Mouse (Mus musculus): ENCODE results near the gene Dcps. TPM values are rescaled to one million over a fixed set of nuclear protein-coding genes. Genes with fewer than 3 reads are reported as not detected.

Dcps gene
- polyA plus RNA-seq, 1 experiment, result 88.3 TPM

GRCm38 (mm10) chr9:35183359-35183758 lies 7.5 kb upstream of the Dcps start:
- peaks cover 24% of the 10 kb centered on the region for H3K4me1 ChIP-seq
- TF ChIP-seq FLI1 (IDR thresholded peaks at IDR 0.05; ENCODE audit: low read length), result no peak
- no peak for TF ChIP-seq GATA1 (IDR thresholded peaks at IDR 0.05; ENCODE audit: borderline replicate concordance, low read length)
- no peaks in the 10 kb centered on the region for H3K9me3 ChIP-seq
- H3K27me3 ChIP-seq (replicated peaks), result no peaks in the 10 kb centered on the region
- H3K4me3 ChIP-seq (replicated peaks), result peak overlapping the region; percentile 47
- peaks cover 19% of the 10 kb centered on the region for H3K36me3 ChIP-seq (replicated peaks; ENCODE audit: low read length)

DNA sequence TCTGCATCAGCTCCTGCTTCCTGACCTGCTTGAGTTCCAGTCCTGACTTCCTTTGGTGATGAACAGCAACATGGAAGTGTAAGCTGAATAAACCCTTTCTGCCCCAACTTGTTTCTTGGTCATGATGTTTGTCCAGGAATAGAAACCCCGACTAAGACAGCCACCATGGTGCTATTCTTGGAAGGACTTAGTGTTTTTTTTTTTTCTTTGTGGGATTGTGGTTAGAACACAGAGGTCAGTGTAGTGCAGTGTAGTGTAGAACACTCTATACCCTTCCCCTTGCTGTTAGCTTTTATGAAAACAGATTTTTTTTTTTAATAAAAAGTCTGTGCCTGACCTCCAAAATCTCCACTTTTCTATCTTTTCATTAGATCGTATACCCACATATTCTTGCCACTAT lies 7.0 kb upstream of the Dcps start:
- peaks cover 14% of the 10 kb centered on the region for H3K36me3 ChIP-seq (replicated peaks; ENCODE audit: low read length)
- no peak overlapping the region for H3K4me3 ChIP-seq (replicated peaks)
- no peaks in the 10 kb centered on the region for H3K27me3 ChIP-seq (replicated peaks)
- no peaks in the 10 kb centered on the region for H3K9me3 ChIP-seq
- TF ChIP-seq FLI1 (IDR thresholded peaks at IDR 0.05; ENCODE audit: low read length), result no peak
- no peak for TF ChIP-seq GATA1 (IDR thresholded peaks at IDR 0.05; ENCODE audit: borderline replicate concordance, low read length)
- peaks cover 29% of the 10 kb centered on the region for H3K4me1 ChIP-seq

- H3K9me3 ChIP-seq, result no peaks in the 10 kb centered on the region
- H3K36me3 ChIP-seq (replicated peaks; ENCODE audit: low read length), result peaks cover 6% of the 10 kb centered on the region
- H3K4me1 ChIP-seq, result peaks cover 35% of the 10 kb centered on the region
- TF ChIP-seq FLI1 (IDR thresholded peaks at IDR 0.05; ENCODE audit: low read length), result no peak
- no peak for TF ChIP-seq GATA1 (IDR thresholded peaks at IDR 0.05; ENCODE audit: borderline replicate concordance, low read length)
- H3K4me3 ChIP-seq (replicated peaks), result peak overlapping the region; percentile 94
- H3K27me3 ChIP-seq (replicated peaks), result no peaks in the 10 kb centered on the region
Measured at GRCm38 (mm10) chr9:35176124-35176659, 331 bp upstream of the Dcps start.

- H3K27me3 ChIP-seq (replicated peaks), result no peaks in the 10 kb centered on the region
- H3K4me1 ChIP-seq, result peaks cover 33% of the 10 kb centered on the region
- no peak overlapping the region for H3K4me3 ChIP-seq (replicated peaks)
- no peak for TF ChIP-seq GATA1 (IDR thresholded peaks at IDR 0.05; ENCODE audit: borderline replicate concordance, low read length)
- no peak for TF ChIP-seq FLI1 (IDR thresholded peaks at IDR 0.05; ENCODE audit: low read length)
- peaks cover 33% of the 10 kb centered on the region for H3K36me3 ChIP-seq (replicated peaks; ENCODE audit: low read length)
- no peaks in the 10 kb centered on the region for H3K9me3 ChIP-seq
Measured at GRCm38 (mm10) chr9:35173331-35173730, 2.5 kb downstream of the Dcps start.

- H3K4me1 ChIP-seq, result peaks cover 26% of the 10 kb centered on the region
- no peak overlapping the region for H3K4me3 ChIP-seq (replicated peaks)
- H3K36me3 ChIP-seq (replicated peaks; ENCODE audit: low read length), result peaks cover 61% of the 10 kb centered on the region
- H3K27me3 ChIP-seq (replicated peaks), result no peaks in the 10 kb centered on the region
- no peaks in the 10 kb centered on the region for H3K9me3 ChIP-seq
- TF ChIP-seq GATA1 (IDR thresholded peaks at IDR 0.05; ENCODE audit: borderline replicate concordance, low read length) (no peak), FLI1 (IDR thresholded peaks at IDR 0.05; ENCODE audit: low read length) (no peak)
Measured at GRCm38 (mm10) chr9:35170071-35170470, 5.8 kb downstream of the Dcps start.

- H3K4me1 ChIP-seq, result peaks cover 29% of the 10 kb centered on the region
- H3K4me3 ChIP-seq (replicated peaks), result no peak overlapping the region
- peaks cover 78% of the 10 kb centered on the region for H3K36me3 ChIP-seq (replicated peaks; ENCODE audit: low read length)
Measured at GRCm38 (mm10) chr9:35166798-35167635, 8.8 kb downstream of the Dcps start.

DNA sequence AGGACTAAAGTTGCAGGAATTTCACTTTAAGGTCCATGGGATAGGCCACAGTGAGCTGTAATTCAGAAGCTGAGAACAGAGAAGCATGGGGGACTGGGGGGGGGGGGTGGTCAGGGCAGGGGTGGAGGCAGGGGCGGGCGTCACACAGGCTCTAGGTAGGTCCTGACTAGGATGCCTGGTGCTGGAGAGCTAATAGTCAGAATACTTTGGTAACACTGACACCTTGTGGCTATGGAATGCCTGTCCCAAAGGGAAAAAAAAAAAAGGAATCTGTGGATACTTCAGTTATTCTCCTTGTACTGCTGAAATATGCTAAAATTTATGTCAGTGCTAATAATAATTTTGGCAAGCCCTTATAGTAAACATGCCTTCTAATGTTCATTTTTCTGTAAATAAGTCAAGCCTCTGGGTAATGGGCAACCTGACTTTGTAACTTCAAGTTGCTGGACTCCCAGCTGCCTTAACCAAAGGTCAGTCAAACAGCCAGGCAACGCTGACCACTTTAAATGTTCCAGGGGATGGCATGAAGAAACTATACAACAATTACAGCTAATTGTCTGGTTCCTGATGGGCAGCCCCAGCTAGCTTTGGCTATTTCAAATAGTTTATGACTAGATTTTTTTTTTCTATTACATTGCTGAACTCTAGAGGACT lies 9.6 kb downstream of the Dcps start:
- Histone ChIP-seq H3K36me3 (replicated peaks; ENCODE audit: low read length) (peaks cover 85% of the 10 kb centered on the region), H3K9me3 (no peaks in the 10 kb centered on the region), H3K4me1 (peaks cover 34% of the 10 kb centered on the region), H3K27me3 (replicated peaks) (no peaks in the 10 kb centered on the region), H3K4me3 (replicated peaks) (no peak overlapping the region)
- TF ChIP-seq FLI1 (IDR thresholded peaks at IDR 0.05; ENCODE audit: low read length) (no peak), GATA1 (IDR thresholded peaks at IDR 0.05; ENCODE audit: borderline replicate concordance, low read length) (no peak)

More at GRCm38 (mm10) chr9:35166798-35167635, 8.8 kb downstream of the Dcps start:
- H3K9me3 ChIP-seq, result no peaks in the 10 kb centered on the region
- no peak for TF ChIP-seq GATA1 (IDR thresholded peaks at IDR 0.05; ENCODE audit: borderline replicate concordance, low read length)
- TF ChIP-seq FLI1 (IDR thresholded peaks at IDR 0.05; ENCODE audit: low read length), result no peak
- H3K27me3 ChIP-seq (replicated peaks), result no peaks in the 10 kb centered on the region

- Histone ChIP-seq H3K4me3 (replicated peaks) (no peak overlapping the region), H3K9me3 (no peaks in the 10 kb centered on the region), H3K4me1 (peaks cover 51% of the 10 kb centered on the region), H3K27me3 (replicated peaks) (no peaks in the 10 kb centered on the region), H3K36me3 (replicated peaks; ENCODE audit: low read length) (peaks cover 70% of the 10 kb centered on the region)
- TF ChIP-seq GATA1 (IDR thresholded peaks at IDR 0.05; ENCODE audit: borderline replicate concordance, low read length) (no peak), FLI1 (IDR thresholded peaks at IDR 0.05; ENCODE audit: low read length) (no peak)
Measured at GRCm38 (mm10) chr9:35164142-35164874, 11.6 kb downstream of the Dcps start.

DNA sequence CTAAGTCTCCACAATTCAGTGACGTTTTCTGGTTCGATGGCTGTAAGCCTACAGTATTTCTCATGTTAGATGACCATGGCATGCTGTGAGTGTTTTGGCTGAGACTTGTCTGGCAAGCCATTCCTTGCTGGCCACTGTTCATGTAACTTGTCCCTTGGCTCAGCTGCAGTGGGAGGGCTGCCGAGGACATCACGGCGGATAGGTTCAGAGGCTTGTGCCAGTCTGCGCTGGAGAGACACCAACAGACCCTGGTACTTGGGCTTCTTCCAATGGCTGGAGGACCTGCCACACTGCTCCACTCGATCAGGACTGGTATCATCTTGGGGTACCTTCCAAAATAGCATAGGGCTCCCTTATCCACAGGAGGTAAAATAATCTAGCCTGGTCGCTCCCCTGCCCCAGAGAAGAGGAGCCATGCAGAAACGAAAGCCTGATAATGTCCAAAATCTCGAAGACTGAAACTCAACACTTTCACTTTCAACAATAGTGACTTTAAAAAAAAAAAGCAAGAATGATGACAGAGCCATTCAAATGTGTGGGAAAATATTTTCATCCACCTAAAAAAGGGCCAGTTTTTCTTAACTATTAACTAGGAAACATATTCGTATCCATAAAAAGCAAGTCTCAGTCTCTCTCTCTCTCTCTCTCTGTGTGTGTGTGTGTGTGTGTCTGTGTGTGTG lies 12.7 kb downstream of the Dcps start:
- peaks cover 61% of the 10 kb centered on the region for H3K36me3 ChIP-seq (replicated peaks; ENCODE audit: low read length)

More for the DNA sequence above, 12.7 kb downstream of the Dcps start:
- Histone ChIP-seq H3K27me3 (replicated peaks) (no peaks in the 10 kb centered on the region), H3K4me1 (peaks cover 58% of the 10 kb centered on the region), H3K4me3 (replicated peaks) (no peak overlapping the region), H3K9me3 (no peaks in the 10 kb centered on the region)
- TF ChIP-seq FLI1 (IDR thresholded peaks at IDR 0.05; ENCODE audit: low read length), result no peak
- no peak for TF ChIP-seq GATA1 (IDR thresholded peaks at IDR 0.05; ENCODE audit: borderline replicate concordance, low read length)

All from megakaryocyte, embryonic 14.5 days (primary cell).